In genomic region chr3:135280669-135281415, GRCm38 (mm10) we compare ENCODE assay signal across 8 mouse cellular contexts. TPM values are rescaled to one million over a fixed set of nuclear protein-coding genes. Genes with fewer than 3 reads are reported as not detected.
DNase-seq lines count a peak whose midpoint lies in the region; ATAC-seq and TF ChIP-seq lines count a peak whose summit lies in the region.

TSS of gene Bdh2 (plus strand) at chr3:135281221.

- DNase-seq in MEL (ENCODE audit: low read depth, low spot score) = peak; percentile 91
- DNase-seq in cerebellum, adult 2 months = peak; percentile 58 to 63
- peak; percentile 94 for DNase-seq in forelimb bud, embryonic 11.5 days (ENCODE audit: low read depth, low spot score)
- DNase-seq in heart, postnatal 4 days = peak; percentile 86
- DNase-seq in layer of hippocampus, adult 2 months (ENCODE audit: low spot score in 2 of 2) = peak; percentile 66 to 73
- peak; percentile 96 for DNase-seq in lung, embryonic 14.5 days
- peak; percentile 49 for DNase-seq in ovary, postnatal 10 days (ENCODE audit: low spot score)
- DNase-seq in thymus, postnatal 10 days (ENCODE audit: low spot score in 2 of 2) = peak; percentile 55 to 71

- no peak within 1 kb of the TSS for H3K27ac ChIP-seq in MEL (ENCODE audit: control insufficient read depth, low read depth, low read length)
- no peak within 1 kb of the TSS for H3K27ac ChIP-seq in cerebellum, adult 2 months (ENCODE audit: insufficient read depth, low read length)
- no peak within 1 kb of the TSS for H3K27ac ChIP-seq in layer of hippocampus, adult 2 months
- H3K27ac ChIP-seq in lung, embryonic 14.5 days (ENCODE audit: low read depth) = no peak within 1 kb of the TSS

- H3K27me3 ChIP-seq in MEL (ENCODE audit: control insufficient read depth in 1 of 2, insufficient read depth in 2 of 2, low read length in 2 of 2) = no peaks in the 10 kb centered on the region
- no peaks in the 10 kb centered on the region for H3K27me3 ChIP-seq in cerebellum, adult 2 months (ENCODE audit: control insufficient read depth, insufficient read depth, low read length)
- H3K27me3 ChIP-seq in lung, embryonic 14.5 days (ENCODE audit: insufficient read depth, low read length) = no peaks in the 10 kb centered on the region

- ATAC-seq in lung, embryonic 14.5 days (ENCODE audit: insufficient read depth) = peak; percentile 73

- H3K4me3 ChIP-seq in MEL (ENCODE audit: control insufficient read depth in 1 of 2, insufficient read depth in 1 of 2, low read depth in 2 of 2, low read length in 2 of 2) = peak within 1 kb of the TSS; percentile 13 to 28; a peak in 2 of 4 replicates
- H3K4me3 ChIP-seq in cerebellum, adult 2 months (replicated peaks; ENCODE audit: insufficient read depth, low read depth, low read length) = no peak within 1 kb of the TSS
- H3K4me3 ChIP-seq in layer of hippocampus, adult 2 months = peak within 1 kb of the TSS; percentile 39
- peak within 1 kb of the TSS; percentile 13 for H3K4me3 ChIP-seq in lung, embryonic 14.5 days (ENCODE audit: low read depth, low read length)

- H3K36me3 ChIP-seq in MEL (ENCODE audit: control insufficient read depth in 1 of 2, insufficient read depth in 2 of 2, low read length in 2 of 2) = no peaks in the 10 kb centered on the region
- H3K36me3 ChIP-seq in lung, embryonic 14.5 days (ENCODE audit: insufficient read depth) = no peaks in the 10 kb centered on the region

- H3K79me2 ChIP-seq in MEL (ENCODE audit: control insufficient read depth, insufficient read depth, low read length, poor library complexity) = no peaks in the 10 kb centered on the region

- 23% methylated on average over 14 of the region's 14 CpGs for WGBS in cerebellum, adult 2 months
- WGBS in lung, embryonic 14.5 days = 24% methylated on average over 14 of the region's 14 CpGs

- no peak for TF ChIP-seq POLR2A in MEL (IDR thresholded peaks at IDR 0.05; ENCODE audit: control insufficient read depth in 1 of 2, insufficient read depth in 1 of 2, low read depth in 1 of 2, low read length in 2 of 2, poor library complexity in 1 of 2)
- TF ChIP-seq POLR2A in cerebellum, adult 2 months (IDR thresholded peaks at IDR 0.05; ENCODE audit: borderline replicate concordance, insufficient read depth, low read length) = no peak

- TF ChIP-seq EP300 in MEL (IDR thresholded peaks at IDR 0.05; ENCODE audit: low read depth in 1 of 2, low read length in 2 of 2) = no peak

- no peaks in the 10 kb centered on the region for H3K9me3 ChIP-seq in MEL (replicated peaks; ENCODE audit: insufficient read depth, low read length)
- no peaks in the 10 kb centered on the region for H3K9me3 ChIP-seq in lung, embryonic 14.5 days (ENCODE audit: low read depth, low read length)

- peak; percentile 97 for TF ChIP-seq RAD21 in MEL (IDR thresholded peaks at IDR 0.05; ENCODE audit: low read depth, low read length)

- no peaks in the 10 kb centered on the region for H3K4me1 ChIP-seq in MEL (ENCODE audit: control insufficient read depth in 1 of 2, insufficient read depth in 2 of 2, low read length in 2 of 2)
- H3K4me1 ChIP-seq in cerebellum, adult 2 months (ENCODE audit: control insufficient read depth, insufficient read depth, low read length) = no peaks in the 10 kb centered on the region
- H3K4me1 ChIP-seq in lung, embryonic 14.5 days (ENCODE audit: insufficient read depth) = no peaks in the 10 kb centered on the region

- peak within 1 kb of the TSS; percentile 53 for H3K4me2 ChIP-seq in lung, embryonic 14.5 days

- H3K9ac ChIP-seq in MEL (ENCODE audit: control insufficient read depth, low read depth, low read length, poor library complexity, severe bottlenecking) = peak within 1 kb of the TSS; percentile 31; the same call in 1 of the 2 replicates
- peak within 1 kb of the TSS; percentile 32; the same call in 1 of the 2 replicates for H3K9ac ChIP-seq in lung, embryonic 14.5 days

- peak; percentile 83 to 95 (median 87) for TF ChIP-seq CTCF in MEL (IDR thresholded peaks at IDR 0.05 in 2 of 3, conservative IDR thresholded peaks at IDR 0.05 in 1 of 3; ENCODE audit: control insufficient read depth in 1 of 3, insufficient read depth in 1 of 3, low read depth in 2 of 3, low read length in 3 of 3, poor library complexity in 1 of 3, severe bottlenecking in 1 of 3)
- peak; percentile 83 for TF ChIP-seq CTCF in cerebellum, adult 2 months (IDR thresholded peaks at IDR 0.05; ENCODE audit: borderline replicate concordance, insufficient read depth, low read depth, low read length)
- TF ChIP-seq CTCF in layer of hippocampus, adult 2 months (conservative IDR thresholded peaks at IDR 0.05) = peak; percentile 95
- TF ChIP-seq CTCF in lung, embryonic 14.5 days (IDR thresholded peaks at IDR 0.05; ENCODE audit: low read depth) = peak; percentile 91

TF ChIP-seq in MEL, 35 proteins besides CTCF, POLR2A, EP300 and RAD21:
- TF ChIP-seq MYC (IDR thresholded peaks at IDR 0.05; ENCODE audit: low read depth, low read length) (no peak), NELFE (IDR thresholded peaks at IDR 0.05; ENCODE audit: low read depth, low read length) (no peak), TAL1 (IDR thresholded peaks at IDR 0.05; ENCODE audit: low read length) (no peak), ELF1 (IDR thresholded peaks at IDR 0.05; ENCODE audit: low read depth, low read length) (no peak), MAX (IDR thresholded peaks at IDR 0.05; ENCODE audit: low read length) (no peak), TCF12 (IDR thresholded peaks at IDR 0.05; ENCODE audit: low read depth, low read length) (no peak), ZNF384 (IDR thresholded peaks at IDR 0.05; ENCODE audit: low read depth, low read length) (no peak), KAT2A (conservative IDR thresholded peaks at IDR 0.05; ENCODE audit: low read depth, low read length) (no peak), ZC3H11A (IDR thresholded peaks at IDR 0.05; ENCODE audit: low read depth, low read length) (peak; percentile 90), CHD1 (IDR thresholded peaks at IDR 0.05; ENCODE audit: low read depth, low read length) (no peak), HCFC1 (IDR thresholded peaks at IDR 0.05; ENCODE audit: low read depth, low read length) (no peak), JUND (IDR thresholded peaks at IDR 0.05; ENCODE audit: low read depth, low read length) (no peak), ZKSCAN1 (IDR thresholded peaks at IDR 0.05; ENCODE audit: low read depth, low read length) (no peak), GATA1 (IDR thresholded peaks at IDR 0.05; ENCODE audit: low read depth, low read length) (no peak), MAFK (IDR thresholded peaks at IDR 0.05; ENCODE audit: borderline replicate concordance, low read depth, low read length) (no peak), E2F4 (IDR thresholded peaks at IDR 0.05; ENCODE audit: borderline replicate concordance, low read depth, low read length) (no peak), SIN3A (IDR thresholded peaks at IDR 0.05; ENCODE audit: low read length) (peak; percentile 30; the same call in 1 of the 2 replicates), TBP (IDR thresholded peaks at IDR 0.05; ENCODE audit: low read depth, low read length) (no peak), USF1 (IDR thresholded peaks at IDR 0.05; ENCODE audit: low read depth, low read length) (peak; percentile 67; the same call in 1 of the 2 replicates), MYB (IDR thresholded peaks at IDR 0.05; ENCODE audit: low read depth, low read length) (no peak), SMC3 (IDR thresholded peaks at IDR 0.05; ENCODE audit: low read depth, low read length) (peak; percentile 87), POLR2AphosphoS5 (IDR thresholded peaks at IDR 0.05; ENCODE audit: borderline replicate concordance, low read depth, low read length) (no peak), MXI1 (IDR thresholded peaks at IDR 0.05; ENCODE audit: low read depth, low read length) (peak; percentile 49; the same call in 1 of the 2 replicates), MEF2A (IDR thresholded peaks at IDR 0.05; ENCODE audit: extremely low read depth, insufficient replicate concordance, low read depth, low read length, poor library complexity, severe bottlenecking) (no peak), BHLHE40 (IDR thresholded peaks at IDR 0.05; ENCODE audit: borderline replicate concordance, low read depth, low read length) (no peak), UBTF (IDR thresholded peaks at IDR 0.05; ENCODE audit: borderline replicate concordance, insufficient read depth, low read depth, low read length) (no peak), RCOR1 (IDR thresholded peaks at IDR 0.05; ENCODE audit: low read depth, low read length) (no peak), USF2 (IDR thresholded peaks at IDR 0.05; ENCODE audit: borderline replicate concordance in 1 of 2, insufficient read depth in 1 of 2, low read depth in 1 of 2, low read length in 2 of 2) (no peak), GABPA (IDR thresholded peaks at IDR 0.05; ENCODE audit: low read depth, low read length) (no peak), NRF1 (IDR thresholded peaks at IDR 0.05; ENCODE audit: insufficient read depth, low read depth, low read length, poor library complexity, severe bottlenecking) (no peak), ZMIZ1 (IDR thresholded peaks at IDR 0.05; ENCODE audit: low read depth, low read length) (no peak), POLR2AphosphoS2 (IDR thresholded peaks at IDR 0.05; ENCODE audit: low read length) (no peak), MAZ (IDR thresholded peaks at IDR 0.05; ENCODE audit: low read depth, low read length) (no peak), CHD2 (IDR thresholded peaks at IDR 0.05; ENCODE audit: low read length) (no peak), ETS1 (IDR thresholded peaks at IDR 0.05; ENCODE audit: low read depth, low read length) (no peak)

RNA-seq across cellular contexts. Expression of gene Bdh2, which starts in this region (rescaled TPM):
- 0.23 and 0.42 TPM in 2 replicates for total RNA-seq in MEL (2012; rRNA removed)
- under 1 TPM in 1 of 2 experiments, not detected in 1; 0.22 TPM for polyA plus RNA-seq in MEL (2012; ENCODE audit: insufficient read depth in 1 of 2, insufficient read length in 2 of 2, low read depth in 1 of 2, low replicate concordance in 2 of 2, missing spikeins in 1 of 2)
- polyA plus RNA-seq in cerebellum, adult 2 months (2012; rRNA removed) = 4.1 and 4.4 TPM in 2 replicates
- total RNA-seq in heart, postnatal 4 days (2021) = 1 to 10 TPM; 6.7 to 7.0 TPM
- 1 to 10 TPM; 4.7 to 5.3 TPM for total RNA-seq in layer of hippocampus, adult 2 months (2021)
- polyA plus RNA-seq in lung, embryonic 14.5 days (2014; fragmentation: Nextera tagmentation; extraction: Ambion mirVana) = 7.5 and 8.7 TPM in 2 replicates

Comparison
In these comparisons a context has a peak if more than half of its experiments do, and no peak if none do; other contexts are left out.
1. Peak in DNase-seq, H3K4me3 ChIP-seq and H3K9ac ChIP-seq in MEL; RNA of the gene not detected or under 1 TPM.